Mouse (Mus musculus) C3H10T1/2 (cell line): Measurements from ENCODE around the gene 5830411N06Rik. TPM values are rescaled to one million over a fixed set of nuclear protein-coding genes. Genes with fewer than 3 reads are reported as not detected.

Experiments
- polyA plus RNA-seq, 2 experiments: library from polyadenylated mRNA; unstranded; fragments of >200 nt; fragmentation: generic; extraction: Trizol; gene quantifications; one replicate each; pipeline ENCODE4 v1.2.1; 2012; ENCODE audit warnings: missing spikeins in 2 of 2

Gene 5830411N06Rik
- polyA plus RNA-seq: not detected

GRCm38 (mm10) chr7:140247216-140247615, at the start of gene 5830411N06Rik:
5830411N06Rik (plus strand) TSS chr7:140247284.

GRCm38 (mm10) chr7:140205864-140206263, 41.2 kb upstream of the 5830411N06Rik start, which contains the start of gene Olfr524:
Olfr524 (minus strand) TSS chr7:140205964.

GRCm38 (mm10) chr7:140217967-140218366, 29.1 kb upstream of the 5830411N06Rik start, which contains the start of gene Cd163l1:
Cd163l1 (plus strand) TSS chr7:140218267.

GRCm38 (mm10) chr7:140320558-140320957, 73.5 kb downstream of the 5830411N06Rik start, which contains the start of gene Olfr525:
Olfr525 (plus strand) TSS chr7:140320858.

GRCm38 (mm10) chr7:140333717-140334116, 86.6 kb downstream of the 5830411N06Rik start, which contains the start of gene Olfr527:
Olfr527 (plus strand) TSS chr7:140334017.

Other genes with a start within 250 kb of the 5830411N06Rik start
- 10 to 100 TPM; 29.3 to 41.1 TPM for gene Zfp511, start 210.9 kb upstream of the 5830411N06Rik start, polyA plus RNA-seq
- gene Tubgcp2, start 210.6 kb upstream of the 5830411N06Rik start, polyA plus RNA-seq: 10 to 100 TPM; 21.3 to 28.3 TPM
- gene Msx3, start 198.2 kb upstream of the 5830411N06Rik start, polyA plus RNA-seq: not detected
- not detected for gene Caly, start 164.7 kb upstream of the 5830411N06Rik start, polyA plus RNA-seq
- gene Prap1, start 153.9 kb upstream of the 5830411N06Rik start, polyA plus RNA-seq: not detected
- 1 to 10 TPM in 1 of 2 experiments, under 1 TPM in 1; 0.11 to 1.5 TPM for gene Fuom, start 144.8 kb upstream of the 5830411N06Rik start, polyA plus RNA-seq
- gene Paox, start 131.5 kb upstream of the 5830411N06Rik start, polyA plus RNA-seq: 10 to 100 TPM; 12.0 to 15.9 TPM
- gene Echs1, start 130.8 kb upstream of the 5830411N06Rik start, polyA plus RNA-seq: 10 to 100 TPM; 29.4 to 89.8 TPM
- 10 to 100 TPM in 1 of 2 experiments, 1 to 10 TPM in 1; 9.2 to 11.8 TPM for gene Mtg1, start 109.7 kb upstream of the 5830411N06Rik start, polyA plus RNA-seq
- gene Sprn, start 92.4 kb upstream of the 5830411N06Rik start, polyA plus RNA-seq: not detected
- not detected for gene Olfr522, start 82.5 kb upstream of the 5830411N06Rik start, polyA plus RNA-seq
- not detected for gene Olfr523, start 74.1 kb upstream of the 5830411N06Rik start, polyA plus RNA-seq
- gene Olfr524, start 41.3 kb upstream of the 5830411N06Rik start, polyA plus RNA-seq: not detected
- not detected for gene Cd163l1, start 29.0 kb upstream of the 5830411N06Rik start, polyA plus RNA-seq
- gene Olfr525, start 73.6 kb downstream of the 5830411N06Rik start, polyA plus RNA-seq: not detected
- gene Olfr527, start 86.7 kb downstream of the 5830411N06Rik start, polyA plus RNA-seq: not detected
- gene Olfr60, start 114.4 kb downstream of the 5830411N06Rik start, polyA plus RNA-seq: not detected
- gene Olfr530, start 129.0 kb downstream of the 5830411N06Rik start, polyA plus RNA-seq: not detected
- not detected for gene Olfr531, start 155.6 kb downstream of the 5830411N06Rik start, polyA plus RNA-seq
- not detected for gene Olfr532, start 174.4 kb downstream of the 5830411N06Rik start, polyA plus RNA-seq
- not detected for gene Olfr533, start 216.1 kb downstream of the 5830411N06Rik start, polyA plus RNA-seq
- gene Olfr535, start 236.9 kb downstream of the 5830411N06Rik start, polyA plus RNA-seq: not detected